In genomic region chr6:127670031-127670430, GRCm38 (mm10) we compare ENCODE assay signal across 21 mouse cellular contexts.
DNase-seq lines count a peak whose midpoint lies in the region; ATAC-seq and TF ChIP-seq lines count a peak whose summit lies in the region.
"Had no signal": no experiment of that assay in that cellular context is flagged by ENCODE, and none has a peak within 500 bp of the region (broad histone marks: within the 10 kb centered on the region; RNA-seq: fewer than 3 reads in every experiment).

No protein-coding gene starts in this region.

- TF ChIP-seq EP300 in lung, postnatal 0 days (IDR thresholded peaks at IDR 0.05) = no peak

- H3K36me3 ChIP-seq in forebrain, postnatal 0 days (ENCODE audit: insufficient read depth) = no peaks in the 10 kb centered on the region
- H3K36me3 ChIP-seq in forebrain, embryonic 10.5 days (replicated peaks) = no peaks in the 10 kb centered on the region
- H3K36me3 ChIP-seq in lung, postnatal 0 days (ENCODE audit: insufficient read depth, low read length) = no peaks in the 10 kb centered on the region
- no peaks in the 10 kb centered on the region; the same call in 1 of the 2 replicates for H3K36me3 ChIP-seq in small intestine, adult 2 months (ENCODE audit: control insufficient read depth, insufficient read depth, low read length)
- H3K36me3 ChIP-seq: embryonic facial prominence, embryonic 10.5 days; limb, embryonic 12.5 days; liver, embryonic 15.5 days; midbrain, embryonic 15.5 days; stomach, embryonic 15.5 days had no signal

- H3K9ac ChIP-seq in forebrain, postnatal 0 days = no peak overlapping the region
- H3K9ac ChIP-seq in lung, postnatal 0 days (replicated peaks; ENCODE audit: low read depth) = no peak overlapping the region
- H3K9ac ChIP-seq: forebrain, embryonic 13.5 days; hindbrain, embryonic 14.5 days; limb, embryonic 12.5 days; liver, embryonic 15.5 days; midbrain, embryonic 15.5 days; stomach, embryonic 15.5 days had no signal

- no peak overlapping the region for H3K4me2 ChIP-seq in forebrain, postnatal 0 days (ENCODE audit: low read depth)
- no peak overlapping the region for H3K4me2 ChIP-seq in lung, postnatal 0 days (replicated peaks; ENCODE audit: low read depth, low read length)
- H3K4me2 ChIP-seq: forebrain, embryonic 13.5 days; heart, embryonic 11.5 days; hindbrain, embryonic 14.5 days; limb, embryonic 12.5 days; liver, embryonic 15.5 days; midbrain, embryonic 15.5 days; stomach, embryonic 15.5 days had no signal

- no peak for DNase-seq in forebrain, postnatal 0 days
- no peak for DNase-seq in forebrain, embryonic 10.5 days (ENCODE audit: extremely low spot score, low spot score)
- peak; percentile 14 to 17 for DNase-seq in kidney, postnatal 4 days
- DNase-seq in kidney, postnatal 14 days = no peak
- no peak for DNase-seq in lung, postnatal 0 days (ENCODE audit: low spot score)
- no peak for DNase-seq in lung, postnatal 4 days
- DNase-seq in retina, postnatal 1 day = no peak
- DNase-seq: adrenal gland, postnatal 10 days; cerebellum, postnatal 36 days; right cerebral cortex, postnatal 25 days had no signal

- TF ChIP-seq POLR2A in small intestine, adult 2 months (IDR thresholded peaks at IDR 0.05; ENCODE audit: low read depth, low read length) = no peak

- no peaks in the 10 kb centered on the region for H3K9me3 ChIP-seq in forebrain, postnatal 0 days (ENCODE audit: low read length)
- no peaks in the 10 kb centered on the region for H3K9me3 ChIP-seq in forebrain, embryonic 10.5 days
- no peaks in the 10 kb centered on the region for H3K9me3 ChIP-seq in lung, postnatal 0 days (ENCODE audit: low read length)
- H3K9me3 ChIP-seq: embryonic facial prominence, embryonic 10.5 days; forebrain, embryonic 13.5 days; limb, embryonic 12.5 days; liver, embryonic 15.5 days; midbrain, embryonic 15.5 days; stomach, embryonic 15.5 days had no signal

- H3K4me3 ChIP-seq in forebrain, postnatal 0 days (ENCODE audit: low read depth, low read length) = no peak overlapping the region
- no peak overlapping the region for H3K4me3 ChIP-seq in forebrain, embryonic 10.5 days
- H3K4me3 ChIP-seq in lung, postnatal 0 days (ENCODE audit: low read depth, low read length) = no peak overlapping the region
- H3K4me3 ChIP-seq in small intestine, adult 2 months (ENCODE audit: low read depth, low read length) = no peak overlapping the region
- H3K4me3 ChIP-seq: embryonic facial prominence, embryonic 10.5 days; forebrain, embryonic 13.5 days; limb, embryonic 12.5 days; liver, embryonic 15.5 days; midbrain, embryonic 15.5 days; stomach, embryonic 15.5 days had no signal

- 83% methylated on average over 4 of the region's 4 CpGs for WGBS in forebrain, postnatal 0 days
- WGBS in forebrain, embryonic 10.5 days = 92% methylated on average over 4 of the region's 4 CpGs
- WGBS in lung, postnatal 0 days = 96% methylated on average over 4 of the region's 4 CpGs
- WGBS in small intestine, adult 2 months = 95% methylated on average over 4 of the region's 4 CpGs

- no peaks in the 10 kb centered on the region for H3K27me3 ChIP-seq in forebrain, postnatal 0 days (ENCODE audit: insufficient read depth, low read length)
- no peaks in the 10 kb centered on the region for H3K27me3 ChIP-seq in forebrain, embryonic 10.5 days (ENCODE audit: poor library complexity, severe bottlenecking)
- no peaks in the 10 kb centered on the region for H3K27me3 ChIP-seq in lung, postnatal 0 days (replicated peaks; ENCODE audit: insufficient read depth, low read length)
- no peaks in the 10 kb centered on the region for H3K27me3 ChIP-seq in small intestine, adult 2 months (ENCODE audit: control insufficient read depth, insufficient read depth, low read length)
- H3K27me3 ChIP-seq: forebrain, embryonic 13.5 days; liver, embryonic 15.5 days; midbrain, embryonic 15.5 days; stomach, embryonic 15.5 days had no signal

- peak; percentile 33 for TF ChIP-seq CTCF in forebrain, postnatal 0 days (IDR thresholded peaks at IDR 0.05; ENCODE audit: low read depth)
- peak; percentile 14; the same call in 1 of the 2 replicates for TF ChIP-seq CTCF in lung, postnatal 0 days (IDR thresholded peaks at IDR 0.05)
- TF ChIP-seq CTCF in small intestine, adult 2 months (IDR thresholded peaks at IDR 0.05; ENCODE audit: extremely low read depth, insufficient read length, insufficient replicate concordance, low read depth, low read length) = peak; percentile 28; the same call in 1 of the 2 replicates

- ATAC-seq in forebrain, postnatal 0 days = peak; percentile 13; the same call in 1 of the 2 replicates
- ATAC-seq in lung, postnatal 0 days = no peak
- ATAC-seq: activated CD4-positive, CD25-positive, alpha-beta regulatory T cell, adult 4 months; forebrain, embryonic 13.5 days; intestine, embryonic 16.5 days had no signal

- H3K27ac ChIP-seq in forebrain, postnatal 0 days (ENCODE audit: low read depth, low read length) = no peak overlapping the region
- no peak overlapping the region for H3K27ac ChIP-seq in forebrain, embryonic 10.5 days
- H3K27ac ChIP-seq in lung, postnatal 0 days (ENCODE audit: low read length) = no peak overlapping the region
- H3K27ac ChIP-seq in small intestine, adult 2 months (ENCODE audit: insufficient read depth, low read depth, low read length) = no peak overlapping the region
- H3K27ac ChIP-seq: embryonic facial prominence, embryonic 10.5 days; forebrain, embryonic 13.5 days; hindbrain, embryonic 14.5 days; limb, embryonic 12.5 days; liver, embryonic 15.5 days; midbrain, embryonic 15.5 days; stomach, embryonic 15.5 days had no signal

- H3K4me1 ChIP-seq in forebrain, postnatal 0 days (ENCODE audit: insufficient read depth) = no peaks in the 10 kb centered on the region
- H3K4me1 ChIP-seq in forebrain, embryonic 10.5 days = peaks cover 11% of the 10 kb centered on the region; the same call in 1 of the 2 replicates
- H3K4me1 ChIP-seq in lung, postnatal 0 days (ENCODE audit: insufficient read depth, low read depth, low read length) = no peaks in the 10 kb centered on the region
- H3K4me1 ChIP-seq in small intestine, adult 2 months (ENCODE audit: control insufficient read depth, insufficient read depth, insufficient read length, low read length) = peaks cover 4% of the 10 kb centered on the region
- H3K4me1 ChIP-seq: limb, embryonic 12.5 days; liver, embryonic 15.5 days; stomach, embryonic 15.5 days had no signal

Comparison
In these comparisons a context has a peak if more than half of its experiments do, and no peak if none do; other contexts are left out.
1. DNase-seq: peak in kidney, postnatal 4 days (2 of 2); none in forebrain, postnatal 0 days (single experiment), forebrain, embryonic 10.5 days (single experiment), kidney, postnatal 14 days (single experiment), lung, postnatal 0 days (single experiment), lung, postnatal 4 days (0 of 2) and retina, postnatal 1 day (single experiment).
2. Peak in every context shown above with its lines, with median percentiles within 50 percentile points of each other: CTCF ChIP-seq.